ENCODE assay signal across 13 mouse cellular contexts in genomic region chr9:23233464-23234121, GRCm38 (mm10). TPM values are rescaled to one million over a fixed set of nuclear protein-coding genes. Genes with fewer than 3 reads are reported as not detected.
"Had no signal": no experiment of that assay in that cellular context is flagged by ENCODE, and none has a peak within 500 bp of the region (broad histone marks: within the 10 kb centered on the region; RNA-seq: fewer than 3 reads in every experiment).

No protein-coding gene starts in this region.

- H3K4me1 ChIP-seq: intestine, embryonic 15.5 days had no signal

- DNase-seq: kidney, adult 18-20 months; kidney, postnatal 36 days; right cerebral cortex, postnatal 14 days; thymus, adult 2 months; thymus, postnatal 25 days had no signal

- ATAC-seq: intestine, embryonic 15.5 days; midbrain, embryonic 16.5 days had no signal

- H3K36me3 ChIP-seq: intestine, embryonic 15.5 days; kidney, embryonic 15.5 days; midbrain, embryonic 12.5 days; stomach, embryonic 15.5 days had no signal

- H3K9ac ChIP-seq: intestine, embryonic 15.5 days; kidney, embryonic 15.5 days; liver, embryonic 14.5 days; midbrain, embryonic 12.5 days; stomach, embryonic 15.5 days had no signal

- H3K9me3 ChIP-seq: intestine, embryonic 15.5 days; kidney, embryonic 15.5 days; megakaryocyte, embryonic 14.5 days; midbrain, embryonic 12.5 days; stomach, embryonic 15.5 days had no signal

- H3K27me3 ChIP-seq: intestine, embryonic 15.5 days; stomach, embryonic 15.5 days had no signal

- H3K4me2 ChIP-seq: intestine, embryonic 15.5 days; kidney, embryonic 15.5 days; midbrain, embryonic 12.5 days; stomach, embryonic 15.5 days had no signal

- H3K27ac ChIP-seq: intestine, embryonic 15.5 days; kidney, embryonic 15.5 days; liver, embryonic 14.5 days; macrophage; midbrain, embryonic 12.5 days; stomach, embryonic 15.5 days had no signal

- H3K4me3 ChIP-seq: intestine, embryonic 15.5 days; kidney, embryonic 15.5 days; megakaryocyte, embryonic 14.5 days; midbrain, embryonic 12.5 days; stomach, embryonic 15.5 days had no signal

RNA-seq across cellular contexts. Expression of gene Bmper, which starts 10.7 kb away (rescaled TPM):
- polyA plus RNA-seq: macrophage had no signal
